Mouse (Mus musculus): ENCODE measurements around the gene Sag. TPM values are rescaled to one million over a fixed set of nuclear protein-coding genes. Genes with fewer than 3 reads are reported as not detected.

Gene Sag
- polyA plus RNA-seq, 1 experiment from 2014 or later: 1.5 TPM

- no peak overlapping the region for H3K4me3 ChIP-seq (ENCODE audit: low read depth, low read length)
- no peaks in the 10 kb centered on the region for H3K36me3 ChIP-seq (ENCODE audit: control insufficient read depth, insufficient read depth, low read length)
- no peak overlapping the region for H3K27ac ChIP-seq (ENCODE audit: low read depth, low read length)
- no peaks in the 10 kb centered on the region for H3K4me1 ChIP-seq (ENCODE audit: control insufficient read depth, insufficient read depth, low read length)
- H3K27me3 ChIP-seq (ENCODE audit: control insufficient read depth, insufficient read depth, low read length): no peaks in the 10 kb centered on the region
- H3K4me2 ChIP-seq: no peak overlapping the region
- WGBS: 86% methylated on average over 1 of the region's 1 CpGs
- DNase-seq (ENCODE audit: low spot score, missing footprints): no peak
- ATAC-seq (ENCODE audit: low FRiP score): no peak
- no peak overlapping the region for H3K9ac ChIP-seq (ENCODE audit: low read length)
- no peaks in the 10 kb centered on the region for H3K9me3 ChIP-seq (ENCODE audit: control insufficient read depth, low read length)
These were observed 72.6 kb downstream of the Sag start for GRCm38 (mm10) chr1:87876065-87876464.

DNA sequence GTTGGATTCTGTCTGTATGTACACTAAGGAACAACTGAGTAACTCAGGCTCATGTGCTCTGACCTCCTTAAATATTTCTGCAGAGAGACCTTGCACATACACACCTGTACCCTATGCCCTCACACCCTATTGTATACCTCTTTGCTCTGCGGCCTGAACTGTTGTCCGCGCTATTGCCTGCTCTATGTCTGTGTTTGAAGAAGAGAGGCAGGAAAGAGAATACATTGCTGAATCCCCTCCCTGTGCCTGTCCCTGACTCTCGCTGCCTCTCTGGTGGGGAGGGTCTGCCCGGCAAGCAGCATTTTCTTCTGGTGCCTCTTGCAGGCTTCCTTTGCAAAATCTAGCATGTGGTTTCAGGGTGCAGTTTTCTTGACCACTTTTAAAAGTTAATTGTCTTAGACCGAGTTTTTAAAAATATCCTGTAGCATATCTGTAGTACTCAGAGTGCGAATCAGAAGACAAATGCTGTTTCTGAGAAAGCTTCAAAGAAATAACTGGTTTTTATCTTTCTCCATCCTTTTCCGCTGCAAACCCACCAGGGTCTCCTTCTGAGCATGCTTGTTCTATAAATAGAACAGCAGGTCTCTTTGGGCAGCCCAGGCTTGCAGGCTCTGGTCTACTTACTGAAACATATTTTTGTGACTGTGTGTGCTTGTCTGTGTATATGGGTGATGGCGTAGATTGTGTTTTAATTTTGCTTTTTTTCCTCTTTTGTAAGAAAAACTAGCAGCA is 74.2 kb downstream of the Sag start:
- ATAC-seq (ENCODE audit: low FRiP score) (no peak), DNase-seq (ENCODE audit: low spot score, missing footprints) (no peak)
- Histone ChIP-seq H3K4me1 (ENCODE audit: control insufficient read depth, insufficient read depth, low read length) (no peaks in the 10 kb centered on the region), H3K27ac (ENCODE audit: low read depth, low read length) (no peak overlapping the region), H3K9me3 (ENCODE audit: control insufficient read depth, low read length) (no peaks in the 10 kb centered on the region), H3K9ac (ENCODE audit: low read length) (no peak overlapping the region), H3K27me3 (ENCODE audit: control insufficient read depth, insufficient read depth, low read length) (no peaks in the 10 kb centered on the region), H3K36me3 (ENCODE audit: control insufficient read depth, insufficient read depth, low read length) (no peaks in the 10 kb centered on the region), H3K4me3 (ENCODE audit: low read depth, low read length) (no peak overlapping the region), H3K4me2 (no peak overlapping the region)
- WGBS: 77% methylated on average over 9 of the region's 9 CpGs

DNA sequence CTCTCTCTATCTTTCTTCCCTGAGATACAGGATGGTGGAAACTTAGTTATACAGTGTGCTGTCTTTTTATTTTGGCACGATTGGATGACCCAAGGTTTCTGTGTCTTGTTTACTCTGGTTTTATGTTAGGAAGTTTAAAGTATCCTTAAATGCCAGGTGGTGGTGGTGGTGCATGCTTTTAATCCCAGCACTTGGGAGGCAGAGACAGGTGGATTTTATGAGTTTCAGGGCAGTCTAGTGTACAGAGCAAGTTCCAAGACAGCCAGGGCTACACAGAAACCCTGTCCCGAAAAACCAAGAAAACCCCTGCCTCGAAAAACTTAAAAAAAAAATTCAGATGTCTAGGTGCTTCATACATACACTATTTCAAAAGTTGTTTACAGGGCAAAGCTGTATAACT is 75.6 kb downstream of the Sag start:
- DNase-seq (ENCODE audit: low spot score, missing footprints) (no peak), ATAC-seq (ENCODE audit: low FRiP score) (no peak)
- Histone ChIP-seq H3K9ac (ENCODE audit: low read length) (no peak overlapping the region), H3K4me3 (ENCODE audit: low read depth, low read length) (no peak overlapping the region), H3K4me1 (ENCODE audit: control insufficient read depth, insufficient read depth, low read length) (no peaks in the 10 kb centered on the region), H3K27ac (ENCODE audit: low read depth, low read length) (no peak overlapping the region), H3K4me2 (no peak overlapping the region), H3K27me3 (ENCODE audit: control insufficient read depth, insufficient read depth, low read length) (no peaks in the 10 kb centered on the region), H3K9me3 (ENCODE audit: control insufficient read depth, low read length) (no peaks in the 10 kb centered on the region), H3K36me3 (ENCODE audit: control insufficient read depth, insufficient read depth, low read length) (no peaks in the 10 kb centered on the region)
- 94% methylated on average over 3 of the region's 3 CpGs for WGBS

- Histone ChIP-seq H3K4me1 (ENCODE audit: control insufficient read depth, insufficient read depth, low read length) (no peaks in the 10 kb centered on the region), H3K9ac (ENCODE audit: low read length) (no peak overlapping the region), H3K4me2 (no peak overlapping the region), H3K9me3 (ENCODE audit: control insufficient read depth, low read length) (no peaks in the 10 kb centered on the region), H3K36me3 (ENCODE audit: control insufficient read depth, insufficient read depth, low read length) (no peaks in the 10 kb centered on the region), H3K27ac (ENCODE audit: low read depth, low read length) (no peak overlapping the region), H3K27me3 (ENCODE audit: control insufficient read depth, insufficient read depth, low read length) (no peaks in the 10 kb centered on the region), H3K4me3 (ENCODE audit: low read depth, low read length) (no peak overlapping the region)
- 83% methylated on average over 3 of the region's 3 CpGs for WGBS
- no peak for DNase-seq (ENCODE audit: low spot score, missing footprints)
- no peak for ATAC-seq (ENCODE audit: low FRiP score)
These were observed 76.2 kb downstream of the Sag start for GRCm38 (mm10) chr1:87879494-87880325.

- WGBS: 89% methylated on average over 6 of the region's 6 CpGs
- Histone ChIP-seq H3K4me1 (ENCODE audit: control insufficient read depth, insufficient read depth, low read length) (no peaks in the 10 kb centered on the region), H3K4me3 (ENCODE audit: low read depth, low read length) (no peak overlapping the region), H3K27ac (ENCODE audit: low read depth, low read length) (no peak overlapping the region), H3K27me3 (ENCODE audit: control insufficient read depth, insufficient read depth, low read length) (no peaks in the 10 kb centered on the region), H3K9me3 (ENCODE audit: control insufficient read depth, low read length) (no peaks in the 10 kb centered on the region), H3K4me2 (no peak overlapping the region), H3K36me3 (ENCODE audit: control insufficient read depth, insufficient read depth, low read length) (no peaks in the 10 kb centered on the region), H3K9ac (ENCODE audit: low read length) (no peak overlapping the region)
- DNase-seq (ENCODE audit: low spot score, missing footprints) (no peak), ATAC-seq (ENCODE audit: low FRiP score) (no peak)
These were observed 76.8 kb downstream of the Sag start for GRCm38 (mm10) chr1:87880326-87880627.

DNA sequence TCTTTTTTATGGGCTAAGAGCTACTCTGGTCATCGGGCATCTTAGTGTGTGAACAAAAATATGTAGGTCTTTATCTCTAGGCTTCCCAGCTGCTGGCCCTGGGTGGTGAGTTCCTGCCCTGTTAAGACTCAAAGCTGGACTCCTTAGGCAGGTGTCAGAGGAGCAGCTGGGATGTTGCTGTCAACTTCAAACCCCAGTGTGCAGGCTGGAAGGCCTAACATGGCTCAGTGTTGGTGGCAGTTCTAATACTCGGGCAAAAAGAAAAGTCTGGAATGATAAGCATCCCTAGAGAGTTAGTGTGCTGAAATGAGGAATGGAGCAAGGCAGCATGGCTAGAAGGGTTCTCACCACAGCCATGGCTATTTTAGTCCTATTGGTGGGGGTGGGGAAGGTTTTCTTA is 77.4 kb downstream of the Sag start:
- H3K4me2 ChIP-seq: no peak overlapping the region
- H3K27me3 ChIP-seq (ENCODE audit: control insufficient read depth, insufficient read depth, low read length): no peaks in the 10 kb centered on the region
- H3K9ac ChIP-seq (ENCODE audit: low read length): no peak overlapping the region
- WGBS: 75% methylated on average over 2 of the region's 2 CpGs
- H3K9me3 ChIP-seq (ENCODE audit: control insufficient read depth, low read length): no peaks in the 10 kb centered on the region
- H3K36me3 ChIP-seq (ENCODE audit: control insufficient read depth, insufficient read depth, low read length): no peaks in the 10 kb centered on the region
- no peak overlapping the region for H3K27ac ChIP-seq (ENCODE audit: low read depth, low read length)
- no peak overlapping the region for H3K4me3 ChIP-seq (ENCODE audit: low read depth, low read length)
- H3K4me1 ChIP-seq (ENCODE audit: control insufficient read depth, insufficient read depth, low read length): no peaks in the 10 kb centered on the region
- DNase-seq (ENCODE audit: low spot score, missing footprints) (no peak), ATAC-seq (ENCODE audit: low FRiP score) (no peak)

GRCm38 (mm10) chr1:87881726-87882125 is 78.2 kb downstream of the Sag start:
- no peak for ATAC-seq (ENCODE audit: low FRiP score)
- Histone ChIP-seq H3K27me3 (ENCODE audit: control insufficient read depth, insufficient read depth, low read length) (no peaks in the 10 kb centered on the region), H3K4me1 (ENCODE audit: control insufficient read depth, insufficient read depth, low read length) (no peaks in the 10 kb centered on the region), H3K4me2 (no peak overlapping the region), H3K36me3 (ENCODE audit: control insufficient read depth, insufficient read depth, low read length) (no peaks in the 10 kb centered on the region), H3K9me3 (ENCODE audit: control insufficient read depth, low read length) (no peaks in the 10 kb centered on the region), H3K27ac (ENCODE audit: low read depth, low read length) (no peak overlapping the region), H3K9ac (ENCODE audit: low read length) (no peak overlapping the region), H3K4me3 (ENCODE audit: low read depth, low read length) (no peak overlapping the region)
- DNase-seq (ENCODE audit: low spot score, missing footprints): no peak
- WGBS: 94% methylated on average over 4 of the region's 4 CpGs

GRCm38 (mm10) chr1:87882554-87882953 is 79.1 kb downstream of the Sag start:
- H3K4me3 ChIP-seq (ENCODE audit: low read depth, low read length): no peak overlapping the region
- no peaks in the 10 kb centered on the region for H3K27me3 ChIP-seq (ENCODE audit: control insufficient read depth, insufficient read depth, low read length)
- no peaks in the 10 kb centered on the region for H3K9me3 ChIP-seq (ENCODE audit: control insufficient read depth, low read length)
- H3K9ac ChIP-seq (ENCODE audit: low read length): no peak overlapping the region
- H3K27ac ChIP-seq (ENCODE audit: low read depth, low read length): no peak overlapping the region
- ATAC-seq (ENCODE audit: low FRiP score) (no peak), DNase-seq (ENCODE audit: low spot score, missing footprints) (no peak)
- no peaks in the 10 kb centered on the region for H3K4me1 ChIP-seq (ENCODE audit: control insufficient read depth, insufficient read depth, low read length)
- H3K36me3 ChIP-seq (ENCODE audit: control insufficient read depth, insufficient read depth, low read length): no peaks in the 10 kb centered on the region
- no peak overlapping the region for H3K4me2 ChIP-seq

GRCm38 (mm10) chr1:87890960-87891359 is 87.5 kb downstream of the Sag start:
- Histone ChIP-seq H3K4me2 (no peak overlapping the region), H3K27ac (ENCODE audit: low read depth, low read length) (no peak overlapping the region), H3K36me3 (ENCODE audit: control insufficient read depth, insufficient read depth, low read length) (no peaks in the 10 kb centered on the region), H3K9me3 (ENCODE audit: control insufficient read depth, low read length) (no peaks in the 10 kb centered on the region), H3K27me3 (ENCODE audit: control insufficient read depth, insufficient read depth, low read length) (no peaks in the 10 kb centered on the region), H3K4me1 (ENCODE audit: control insufficient read depth, insufficient read depth, low read length) (no peaks in the 10 kb centered on the region), H3K4me3 (ENCODE audit: low read depth, low read length) (no peak overlapping the region), H3K9ac (ENCODE audit: low read length) (no peak overlapping the region)
- WGBS: 74% methylated on average over 1 of the region's 1 CpGs
- DNase-seq (ENCODE audit: low spot score, missing footprints) (no peak), ATAC-seq (ENCODE audit: low FRiP score) (no peak)
